Mouse (Mus musculus): Measurements from ENCODE around the gene Kcnn3. TPM values are rescaled to one million over a fixed set of nuclear protein-coding genes. Genes with fewer than 3 reads are reported as not detected.

The Kcnn3 gene
- 8.5 and 8.7 TPM in 2 replicates for polyA plus RNA-seq (2015; fragmentation: Nextera tagmentation; extraction: Ambion mirVana)

GRCm38 (mm10) chr3:89519894-89520293, at the start of gene Kcnn3:
Kcnn3 (plus strand) TSS chr3:89520164.
- peak within 1 kb of the TSS; percentile 62 for H3K9ac ChIP-seq
- ATAC-seq (replicated peaks), result peak; percentile 95
- H3K9me3 ChIP-seq, result peaks cover 2% of the 10 kb centered on the region; the same call in 1 of the 2 replicates
- H3K4me3 ChIP-seq, result peak within 1 kb of the TSS; percentile 57
- peaks cover 43% of the 10 kb centered on the region for H3K4me1 ChIP-seq
- no peaks in the 10 kb centered on the region for H3K27me3 ChIP-seq (replicated peaks)
- H3K4me2 ChIP-seq, result peak within 1 kb of the TSS; percentile 94
- H3K27ac ChIP-seq, result peak within 1 kb of the TSS; percentile 61
- H3K36me3 ChIP-seq (replicated peaks), result no peaks in the 10 kb centered on the region
- under 1% methylated on average over 15 of the region's 15 CpGs for WGBS

DNA sequence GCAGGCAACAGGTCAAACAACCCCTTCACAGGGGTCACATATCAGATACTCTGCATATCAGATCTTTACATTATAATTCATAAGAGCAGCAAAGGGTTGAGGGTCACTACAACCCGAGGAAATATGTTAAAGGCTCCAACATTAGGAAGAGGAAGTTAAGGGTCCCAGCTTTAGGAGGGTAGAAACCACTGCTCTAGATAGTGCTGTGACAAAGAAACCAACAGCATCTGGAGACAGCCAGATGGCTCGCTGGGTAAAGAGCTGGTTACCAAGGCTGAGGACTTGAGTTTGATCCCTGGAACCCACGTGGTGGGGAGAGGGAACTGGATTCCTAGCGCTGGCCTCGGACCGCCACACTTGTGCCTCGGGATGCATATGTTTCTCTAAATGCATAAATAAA, 47.7 kb upstream of the Kcnn3 start:
- Histone ChIP-seq H3K9me3 (no peaks in the 10 kb centered on the region), H3K27ac (no peak overlapping the region), H3K4me1 (no peaks in the 10 kb centered on the region), H3K9ac (no peak overlapping the region), H3K27me3 (replicated peaks) (no peaks in the 10 kb centered on the region), H3K4me2 (no peak overlapping the region), H3K4me3 (no peak overlapping the region), H3K36me3 (replicated peaks) (peaks cover 4% of the 10 kb centered on the region; the same call in 1 of the 2 replicates)
- WGBS, result 81% methylated on average over 7 of the region's 7 CpGs
- ATAC-seq (replicated peaks), result no peak

- Histone ChIP-seq H3K4me2 (no peak overlapping the region), H3K9ac (no peak overlapping the region), H3K9me3 (no peaks in the 10 kb centered on the region), H3K4me3 (no peak overlapping the region), H3K4me1 (no peaks in the 10 kb centered on the region), H3K27ac (no peak overlapping the region), H3K36me3 (replicated peaks) (peaks cover 4% of the 10 kb centered on the region; the same call in 1 of the 2 replicates), H3K27me3 (replicated peaks) (no peaks in the 10 kb centered on the region)
- 81% methylated on average over 6 of the region's 6 CpGs for WGBS
- no peak for ATAC-seq (replicated peaks)
Measured at GRCm38 (mm10) chr3:89473838-89474237, 46.1 kb upstream of the Kcnn3 start.

DNA sequence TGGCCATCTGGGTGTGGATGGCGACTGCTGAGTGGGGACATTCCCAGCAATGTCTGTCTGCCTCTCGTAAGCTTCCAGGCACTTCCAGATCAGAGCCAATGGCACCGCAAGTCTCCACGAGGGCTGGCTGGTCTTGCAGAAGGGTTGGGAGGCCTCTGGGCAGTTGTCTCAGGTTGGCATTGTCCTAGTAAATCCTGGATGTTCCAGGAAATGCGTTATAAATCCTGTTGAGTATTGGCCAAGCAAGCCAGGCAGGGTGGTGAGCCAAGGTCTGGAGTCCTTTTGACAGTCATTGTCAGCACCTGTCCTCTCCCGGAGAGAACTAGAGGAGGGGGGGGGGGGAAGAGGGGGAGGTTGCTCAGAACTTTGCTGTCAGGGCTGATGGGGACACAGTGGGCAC, 40.9 kb upstream of the Kcnn3 start:
- Histone ChIP-seq H3K36me3 (replicated peaks) (no peaks in the 10 kb centered on the region), H3K4me3 (no peak overlapping the region), H3K9me3 (no peaks in the 10 kb centered on the region), H3K4me2 (no peak overlapping the region), H3K27me3 (replicated peaks) (no peaks in the 10 kb centered on the region), H3K9ac (no peak overlapping the region), H3K4me1 (no peaks in the 10 kb centered on the region), H3K27ac (no peak overlapping the region)
- ATAC-seq (replicated peaks), result no peak
- 82% methylated on average over 6 of the region's 6 CpGs for WGBS

- H3K4me2 ChIP-seq, result no peak overlapping the region
- H3K9me3 ChIP-seq, result no peaks in the 10 kb centered on the region
- no peaks in the 10 kb centered on the region for H3K4me1 ChIP-seq
- H3K27ac ChIP-seq, result no peak overlapping the region
- 40% methylated on average over 2 of the region's 2 CpGs for WGBS
- no peak overlapping the region for H3K9ac ChIP-seq
- H3K27me3 ChIP-seq (replicated peaks), result 0 out of 2 replicates have a peak, but pooled peaks cover 4% of the 10 kb centered on the region
- no peaks in the 10 kb centered on the region for H3K36me3 ChIP-seq (replicated peaks)
- ATAC-seq (replicated peaks), result no peak
- no peak overlapping the region for H3K4me3 ChIP-seq
Measured at GRCm38 (mm10) chr3:89481488-89481887, 38.5 kb upstream of the Kcnn3 start.

DNA sequence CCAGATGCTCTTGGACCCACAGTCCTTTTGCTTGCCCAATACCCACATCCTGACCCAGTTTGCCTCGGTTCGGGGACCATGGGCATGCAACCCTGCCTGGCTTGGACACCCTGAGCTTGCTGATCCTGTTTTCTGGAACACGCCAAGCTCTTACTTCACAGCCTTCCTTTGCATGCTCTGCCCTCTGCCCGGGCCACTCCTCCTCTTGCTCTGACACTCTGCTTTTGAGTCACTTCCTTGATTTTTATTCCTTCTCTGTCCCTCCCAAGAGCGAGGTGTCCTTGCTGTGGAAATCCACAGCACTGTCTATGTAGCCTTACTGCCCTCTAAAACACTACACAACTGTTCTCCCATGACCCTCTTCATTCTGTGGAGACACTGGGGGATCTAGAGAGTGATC, 37.7 kb upstream of the Kcnn3 start:
- Histone ChIP-seq H3K4me3 (no peak overlapping the region), H3K27ac (no peak overlapping the region), H3K36me3 (replicated peaks) (no peaks in the 10 kb centered on the region), H3K4me1 (no peaks in the 10 kb centered on the region), H3K4me2 (no peak overlapping the region), H3K9ac (no peak overlapping the region), H3K9me3 (no peaks in the 10 kb centered on the region), H3K27me3 (replicated peaks) (0 out of 2 replicates have a peak, but pooled peaks cover 4% of the 10 kb centered on the region)
- ATAC-seq (replicated peaks), result no peak
- 89% methylated on average over 5 of the region's 5 CpGs for WGBS

DNA sequence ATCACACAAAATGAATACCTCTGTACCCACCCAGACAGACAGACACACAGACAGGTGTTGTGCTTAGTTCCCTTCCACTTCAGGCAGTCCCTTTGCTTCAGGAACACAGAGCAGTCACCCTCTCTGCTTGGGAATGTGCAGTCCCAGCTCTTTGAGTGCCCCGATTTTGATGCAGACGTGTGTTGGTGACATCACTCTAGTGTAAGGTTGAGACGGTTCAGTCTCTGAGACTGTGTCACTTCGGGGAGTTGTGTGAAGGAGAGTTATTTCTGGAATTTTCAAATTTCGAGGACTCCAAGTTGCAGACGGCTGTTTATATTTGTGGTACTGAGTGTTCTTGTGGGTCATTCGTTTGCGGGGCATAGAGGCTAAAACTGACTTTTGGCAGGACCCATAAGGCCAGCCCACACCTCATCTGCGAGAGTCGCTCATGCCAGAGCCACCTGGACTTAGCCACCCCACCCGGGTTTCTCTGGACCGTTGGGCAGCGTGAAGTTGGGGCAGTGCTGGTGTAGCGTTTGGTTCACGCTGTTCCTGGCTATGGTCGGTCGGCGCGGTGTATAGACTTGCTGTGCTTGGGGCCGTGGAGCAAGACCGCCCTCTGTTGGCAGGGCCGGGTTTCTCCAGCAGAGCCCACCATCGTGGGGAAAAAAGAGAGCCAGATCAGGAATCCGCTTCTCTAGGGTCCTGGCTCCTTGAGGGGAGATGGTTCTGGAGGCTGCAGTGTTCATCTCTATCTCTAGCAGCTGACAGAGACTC, 35.0 kb upstream of the Kcnn3 start:
- Histone ChIP-seq H3K27ac (no peak overlapping the region), H3K9ac (no peak overlapping the region), H3K4me2 (no peak overlapping the region), H3K27me3 (replicated peaks) (0 out of 2 replicates have a peak, but pooled peaks cover 4% of the 10 kb centered on the region), H3K4me1 (no peaks in the 10 kb centered on the region), H3K9me3 (no peaks in the 10 kb centered on the region), H3K36me3 (replicated peaks) (no peaks in the 10 kb centered on the region), H3K4me3 (no peak overlapping the region)
- 25% methylated on average over 24 of the region's 24 CpGs for WGBS
- no peak; the same call in 1 of the 2 replicates for ATAC-seq (replicated peaks)

DNA sequence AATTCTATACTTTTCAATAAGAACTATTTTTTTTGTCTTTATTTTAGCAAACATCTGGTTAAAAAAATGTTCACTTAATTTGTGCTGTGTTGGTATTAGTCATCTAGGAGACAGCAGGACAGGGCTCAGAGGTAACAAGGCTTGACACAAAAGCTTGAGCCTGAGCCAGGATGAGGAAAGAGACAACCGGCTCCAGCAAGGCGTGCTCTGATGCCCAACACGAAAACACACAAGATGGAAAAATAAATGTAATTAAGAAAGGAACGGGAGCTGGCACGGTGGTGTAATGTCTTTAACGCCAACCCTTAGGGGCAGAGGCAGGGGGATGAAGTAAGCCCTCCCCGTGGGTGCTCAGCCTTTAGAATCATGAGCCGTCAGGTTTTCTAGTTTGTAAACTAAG, 33.9 kb upstream of the Kcnn3 start:
- 0 out of 2 replicates have a peak, but pooled peaks cover 4% of the 10 kb centered on the region for H3K27me3 ChIP-seq (replicated peaks)
- H3K4me1 ChIP-seq, result no peaks in the 10 kb centered on the region
- no peaks in the 10 kb centered on the region for H3K9me3 ChIP-seq
- H3K36me3 ChIP-seq (replicated peaks), result no peaks in the 10 kb centered on the region
- ATAC-seq (replicated peaks), result no peak
- H3K27ac ChIP-seq, result no peak overlapping the region
- no peak overlapping the region for H3K4me3 ChIP-seq
- H3K4me2 ChIP-seq, result no peak overlapping the region
- H3K9ac ChIP-seq, result no peak overlapping the region
- 75% methylated on average over 8 of the region's 8 CpGs for WGBS

DNA sequence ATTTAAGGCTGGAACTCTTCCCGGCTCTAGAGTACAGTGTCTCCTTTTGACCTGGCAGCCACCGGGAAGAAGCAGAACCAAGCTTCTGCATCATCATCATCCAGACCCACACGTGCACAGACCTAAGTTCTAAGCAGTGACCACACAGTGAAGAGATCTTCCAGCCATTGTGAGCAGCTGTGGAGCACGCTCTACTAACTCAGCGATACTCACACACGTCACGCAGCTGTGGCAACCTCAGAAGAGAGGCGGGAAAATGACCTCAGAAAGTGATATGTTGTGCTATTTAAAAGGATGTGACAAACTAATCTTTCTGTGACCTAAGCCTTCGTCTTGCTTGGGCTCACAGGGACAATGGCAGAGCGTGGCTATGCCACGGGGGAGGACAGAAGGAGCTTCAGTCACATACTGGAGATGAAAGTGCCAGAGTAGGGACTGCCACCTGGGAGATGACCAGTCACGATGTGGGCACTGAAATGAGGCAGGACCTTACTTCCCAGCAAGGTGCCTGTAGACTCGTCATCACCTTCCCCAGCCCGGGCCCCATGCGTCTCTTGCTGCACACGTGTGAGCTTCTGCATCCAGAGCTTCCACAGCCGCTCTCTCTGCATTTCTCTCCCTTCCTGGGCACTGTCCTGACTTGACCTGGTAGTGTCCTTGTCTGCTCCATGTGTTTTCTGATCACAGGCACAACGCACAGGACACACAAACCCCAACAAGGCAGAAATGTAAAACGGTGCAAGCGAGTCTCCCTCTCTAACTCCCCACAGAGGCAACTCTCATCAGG, 32.9 kb upstream of the Kcnn3 start:
- Histone ChIP-seq H3K9ac (no peak overlapping the region), H3K4me3 (no peak overlapping the region), H3K27me3 (replicated peaks) (0 out of 2 replicates have a peak, but pooled peaks cover 4% of the 10 kb centered on the region), H3K4me1 (no peaks in the 10 kb centered on the region), H3K27ac (no peak overlapping the region), H3K9me3 (no peaks in the 10 kb centered on the region), H3K36me3 (replicated peaks) (no peaks in the 10 kb centered on the region), H3K4me2 (no peak overlapping the region)
- no peak for ATAC-seq (replicated peaks)
- WGBS, result 47% methylated on average over 20 of the region's 20 CpGs

- Histone ChIP-seq H3K27me3 (replicated peaks) (no peaks in the 10 kb centered on the region), H3K36me3 (replicated peaks) (no peaks in the 10 kb centered on the region), H3K9me3 (no peaks in the 10 kb centered on the region), H3K9ac (no peak overlapping the region), H3K27ac (no peak overlapping the region), H3K4me1 (0 out of 2 replicates have a peak, but pooled peaks cover 3% of the 10 kb centered on the region), H3K4me3 (no peak overlapping the region), H3K4me2 (no peak overlapping the region)
- ATAC-seq (replicated peaks), result no peak
- 89% methylated on average over 3 of the region's 3 CpGs for WGBS
Measured at GRCm38 (mm10) chr3:89490790-89491189, 29.2 kb upstream of the Kcnn3 start.

DNA sequence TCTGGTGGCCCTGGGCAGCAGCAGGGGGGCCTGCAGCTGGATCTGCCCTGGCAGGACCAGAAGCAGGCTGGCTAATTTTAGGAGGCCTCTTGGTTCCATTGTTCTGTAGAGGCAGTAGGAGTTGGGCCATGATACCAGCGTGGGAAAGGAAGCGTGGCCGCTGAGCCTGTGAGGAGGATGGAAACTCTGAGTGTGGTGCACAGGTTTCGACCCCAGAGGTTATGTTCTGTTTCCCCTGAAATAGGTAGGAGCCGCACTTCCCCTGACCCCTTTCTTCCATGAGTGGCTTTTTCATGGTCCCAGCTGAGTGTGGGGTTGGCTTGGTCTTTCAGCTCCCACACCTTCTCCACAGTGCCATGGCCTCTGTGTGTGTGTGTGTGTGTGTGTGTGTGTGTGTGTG, 28.4 kb upstream of the Kcnn3 start:
- Histone ChIP-seq H3K4me1 (0 out of 2 replicates have a peak, but pooled peaks cover 3% of the 10 kb centered on the region), H3K4me3 (no peak overlapping the region), H3K4me2 (no peak overlapping the region), H3K9ac (no peak overlapping the region), H3K27me3 (replicated peaks) (no peaks in the 10 kb centered on the region), H3K9me3 (no peaks in the 10 kb centered on the region), H3K36me3 (replicated peaks) (no peaks in the 10 kb centered on the region), H3K27ac (no peak overlapping the region)
- 85% methylated on average over 5 of the region's 5 CpGs for WGBS
- no peak for ATAC-seq (replicated peaks)

DNA sequence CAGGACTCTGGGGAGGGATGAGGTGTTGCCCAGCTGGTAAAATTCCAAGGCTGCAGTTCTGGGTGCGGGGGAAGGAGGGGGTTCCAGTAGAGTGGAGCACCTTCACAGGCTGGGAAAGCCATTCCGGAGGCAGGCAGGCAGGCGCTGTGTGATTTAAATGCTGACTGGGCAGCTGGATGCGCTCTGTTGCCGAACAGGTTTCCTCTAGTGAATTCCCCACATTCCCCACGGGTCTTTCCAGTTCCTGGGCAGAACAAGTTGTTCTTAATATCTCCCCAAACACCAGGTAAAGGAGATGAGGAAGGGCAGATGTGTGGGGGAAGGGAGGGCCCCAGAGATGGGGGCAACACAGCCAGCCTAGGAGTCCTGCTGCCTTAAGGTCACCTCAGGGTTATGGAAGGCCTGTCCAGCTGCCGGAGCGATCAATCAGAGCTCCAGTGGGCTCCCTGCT, 27.2 kb upstream of the Kcnn3 start:
- Histone ChIP-seq H3K36me3 (replicated peaks) (no peaks in the 10 kb centered on the region), H3K4me3 (no peak overlapping the region), H3K4me1 (0 out of 2 replicates have a peak, but pooled peaks cover 3% of the 10 kb centered on the region), H3K27ac (no peak overlapping the region), H3K9me3 (no peaks in the 10 kb centered on the region), H3K27me3 (replicated peaks) (no peaks in the 10 kb centered on the region), H3K4me2 (no peak overlapping the region), H3K9ac (no peak overlapping the region)
- 45% methylated on average over 8 of the region's 8 CpGs for WGBS
- no peak for ATAC-seq (replicated peaks)

All from midbrain, embryonic 15.5 days (tissue).